Mouse (Mus musculus) embryo, embryonic 10 days (tissue): ENCODE results near the gene Haus5.

Experiments used
- DNase-seq: peaks from one replicate; pipeline ENCODE4 v3.0.0-alpha.2; 2015; ENCODE audit warnings: low spot score

The Haus5 gene

GRCm38 (mm10) chr7:30664529-30665200, at the start of gene Haus5:
Gene Haus5 (minus strand): TSS chr7:30664994.
- DNase-seq = peak; percentile 99

GRCm38 (mm10) chr7:30711942-30712341, 47.1 kb upstream of the Haus5 start, which contains the start of gene Atp4a:
Gene Atp4a (plus strand): TSS chr7:30712209.
- no peak for DNase-seq

GRCm38 (mm10) chr7:30707441-30707840, 42.6 kb upstream of the Haus5 start:
- no peak for DNase-seq

GRCm38 (mm10) chr7:30706214-30706882, 41.6 kb upstream of the Haus5 start:
- DNase-seq = no peak

- DNase-seq = peak; percentile 55
Observed at GRCm38 (mm10) chr7:30698589-30698988, 33.8 kb upstream of the Haus5 start, which contains the start of gene 2200002J24Rik. Gene 2200002J24Rik (plus strand): TSS chr7:30698926.

GRCm38 (mm10) chr7:30698101-30698500, 33.3 kb upstream of the Haus5 start:
- DNase-seq = no peak

GRCm38 (mm10) chr7:30688325-30688724, 23.5 kb upstream of the Haus5 start:
- no peak for DNase-seq

- DNase-seq = no peak
Observed at GRCm38 (mm10) chr7:30683425-30683824, 18.6 kb upstream of the Haus5 start.

- DNase-seq = no peak
Observed at GRCm38 (mm10) chr7:30681897-30682296, 17.1 kb upstream of the Haus5 start.

GRCm38 (mm10) chr7:30678263-30678975, 13.6 kb upstream of the Haus5 start:
- DNase-seq = no peak

GRCm38 (mm10) chr7:30671480-30671879, 6.7 kb upstream of the Haus5 start, which contains the start of gene Pmis2:
Gene Pmis2 (minus strand): TSS chr7:30671605.
- no peak for DNase-seq

- DNase-seq = peak; percentile 64
Observed at GRCm38 (mm10) chr7:30669229-30669628, 4.4 kb upstream of the Haus5 start.

- no peak for DNase-seq
Observed at GRCm38 (mm10) chr7:30665321-30665720, 527 bp upstream of the Haus5 start.

- peak; percentile 99 for DNase-seq
Observed at GRCm38 (mm10) chr7:30649591-30650540, 14.9 kb downstream of the Haus5 start, which contains the start of gene Rbm42. Gene Rbm42 (minus strand): TSS chr7:30650317.

GRCm38 (mm10) chr7:30639083-30639482, 25.7 kb downstream of the Haus5 start:
- peak; percentile 50 for DNase-seq

- DNase-seq = no peak
Observed at GRCm38 (mm10) chr7:30636395-30636794, 28.4 kb downstream of the Haus5 start.

- no peak for DNase-seq
Observed at GRCm38 (mm10) chr7:30635752-30636151, 29.0 kb downstream of the Haus5 start, which contains the start of gene Etv2. Gene Etv2 (minus strand): TSS chr7:30635852.

- peak; percentile 79 for DNase-seq
Observed at GRCm38 (mm10) chr7:30634621-30635020, 30.2 kb downstream of the Haus5 start.

GRCm38 (mm10) chr7:30633762-30634412, 30.9 kb downstream of the Haus5 start:
- no peak for DNase-seq

GRCm38 (mm10) chr7:30629013-30629412, 35.8 kb downstream of the Haus5 start:
- no peak for DNase-seq

- no peak for DNase-seq
Observed at GRCm38 (mm10) chr7:30626647-30627046, 38.1 kb downstream of the Haus5 start.
